Mouse (Mus musculus) neural tube, embryonic 10.5 days (tissue): ENCODE measurements around the gene Nyap1.

Experiments used
- DNase-seq: peaks from one replicate; pipeline ENCODE4 v3.0.0-alpha.2; 2017; ENCODE audit warnings: low spot score; ENCODE audit errors: extremely low spot score

The Nyap1 gene

DNA sequence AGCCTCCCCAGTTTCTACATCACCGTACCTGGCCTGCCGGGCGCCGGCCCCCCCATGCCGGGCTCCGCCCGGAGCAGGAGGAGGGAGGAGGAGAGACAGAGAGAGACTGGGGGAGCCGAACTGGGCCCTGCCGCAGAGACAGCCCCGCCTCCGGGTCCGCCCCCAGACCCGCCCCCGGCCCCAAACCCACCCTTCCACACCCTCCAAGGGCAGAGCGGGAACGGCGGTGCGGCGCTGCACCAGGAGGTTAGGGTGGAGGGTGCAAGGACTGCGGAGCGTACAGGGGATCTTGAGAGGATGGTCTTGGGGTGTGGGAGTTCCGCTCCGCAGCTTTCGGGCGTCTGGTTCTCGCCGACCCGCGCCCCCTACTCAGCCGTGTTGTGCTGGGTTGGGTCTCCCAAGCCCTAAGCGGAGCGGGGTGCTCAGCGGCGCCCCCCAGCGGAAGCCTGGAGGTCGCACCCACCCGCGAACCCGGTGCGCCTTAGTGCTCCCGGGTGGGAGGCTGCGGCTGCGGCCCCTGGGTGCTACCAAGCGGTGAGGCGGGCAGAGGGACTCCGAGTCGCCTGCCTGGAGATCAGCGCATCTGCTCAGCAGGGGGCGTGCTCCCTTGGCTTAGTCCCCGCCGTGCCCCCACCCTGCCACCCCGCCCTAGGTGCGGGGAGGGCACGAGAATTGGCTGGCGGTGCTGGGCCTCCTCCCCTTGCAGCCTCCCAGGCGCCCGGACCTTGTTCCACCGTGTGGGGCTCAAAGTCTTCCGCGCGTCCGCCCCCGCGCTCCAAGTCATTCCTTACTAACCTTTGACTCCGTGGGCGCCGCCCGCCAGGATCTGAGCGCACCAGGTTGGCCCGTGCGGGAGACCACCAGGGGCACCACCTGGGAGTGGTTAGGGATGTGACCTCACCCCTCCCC, at the start of gene Nyap1:
Gene Nyap1 (minus strand): TSS at position 585 of the 909 bp plus-strand sequence.
- DNase-seq: peak; percentile 89

DNA sequence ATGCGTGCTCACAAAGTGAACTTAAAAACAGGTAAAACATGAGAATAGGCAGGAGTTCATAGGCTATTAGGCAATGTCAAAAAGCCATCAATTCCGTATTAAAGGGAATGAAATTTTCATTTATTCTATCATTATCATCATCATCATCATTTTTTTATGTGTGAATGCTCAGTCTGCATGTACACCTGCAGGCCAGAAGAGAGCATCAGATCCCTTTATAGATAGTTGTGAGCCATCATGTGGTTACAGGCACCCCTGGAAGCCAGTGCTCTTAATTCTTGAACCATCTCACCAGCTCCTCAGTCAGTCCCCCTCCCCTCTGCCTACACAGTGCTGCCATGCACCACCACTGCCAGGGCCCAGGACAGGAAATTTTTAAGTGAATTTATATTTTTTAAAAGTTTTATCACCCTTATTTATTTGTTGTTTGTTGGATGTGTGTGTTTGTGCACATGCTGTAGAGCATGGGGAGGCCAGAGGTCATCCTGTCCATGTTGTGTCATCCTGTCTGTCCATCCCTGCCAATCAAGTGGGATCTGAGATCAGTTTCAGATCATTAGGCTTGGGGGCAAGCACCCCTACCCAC, 47.6 kb upstream of the Nyap1 start:
- DNase-seq: no peak

DNA sequence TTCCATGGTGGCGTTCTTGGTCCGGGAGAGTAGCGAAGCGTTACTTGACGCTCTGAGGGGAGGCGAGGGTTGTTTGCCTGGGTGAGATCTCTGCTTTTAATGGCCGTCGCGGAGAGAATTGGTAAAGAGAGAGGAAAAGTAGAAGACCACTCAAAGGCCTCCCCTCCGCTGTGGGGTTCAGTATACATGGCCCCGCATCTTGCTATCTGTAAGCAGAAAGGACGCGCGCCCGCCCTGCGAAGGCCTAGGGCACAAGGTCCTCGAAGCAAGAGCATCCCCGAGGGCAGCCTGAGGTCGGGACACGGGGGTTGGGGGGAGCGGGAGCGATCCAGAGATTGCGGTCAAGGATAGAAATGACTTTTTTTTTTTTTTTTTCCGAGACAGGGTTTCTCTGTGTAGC, 46.8 kb upstream of the Nyap1 start:
- DNase-seq: no peak

DNA sequence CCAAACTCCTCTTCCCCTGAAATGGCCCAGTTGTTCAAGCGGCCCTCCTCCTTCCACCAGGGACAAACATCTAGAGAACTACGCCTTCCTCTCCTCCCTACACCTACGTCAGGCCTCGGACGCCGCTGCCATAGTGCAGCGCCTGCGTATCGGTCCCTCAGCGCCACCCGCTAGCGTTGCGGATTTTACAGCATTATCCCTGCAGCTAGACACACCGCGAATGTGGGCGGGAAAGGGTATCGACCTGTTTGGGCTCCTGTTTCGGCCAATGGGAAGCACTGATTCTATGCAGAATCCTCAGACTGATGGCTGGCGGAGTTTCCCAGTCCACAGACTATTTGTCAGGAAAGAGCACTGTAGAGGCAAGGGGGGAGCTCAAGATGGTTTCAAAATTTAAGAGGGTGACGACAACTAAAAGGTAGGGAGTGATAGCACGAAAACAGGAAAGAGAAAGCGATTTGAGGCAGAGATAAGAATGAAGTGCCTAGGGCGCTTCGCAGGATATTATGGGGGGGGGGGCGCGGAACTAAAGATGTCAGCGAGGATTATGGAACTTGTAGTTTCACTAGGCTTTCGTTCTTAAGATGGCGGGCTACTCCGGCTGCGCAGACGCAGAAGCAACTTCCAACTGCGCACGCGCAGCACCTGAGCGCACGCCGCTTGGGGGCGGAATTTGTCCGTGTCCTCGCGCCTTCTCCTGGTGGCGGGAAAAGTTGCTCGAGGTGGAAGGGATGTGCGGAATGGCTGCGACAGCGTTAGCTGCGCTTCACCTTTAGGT, 45.9 kb upstream of the Nyap1 start, which contains the start of the genes Mepce and Zcwpw1:
Gene Mepce (minus strand): TSS at position 505 of the 778 bp plus-strand sequence.
Gene Zcwpw1 (plus strand): TSS at position 648 of the 778 bp plus-strand sequence.
- peak; percentile 96 for DNase-seq

DNA sequence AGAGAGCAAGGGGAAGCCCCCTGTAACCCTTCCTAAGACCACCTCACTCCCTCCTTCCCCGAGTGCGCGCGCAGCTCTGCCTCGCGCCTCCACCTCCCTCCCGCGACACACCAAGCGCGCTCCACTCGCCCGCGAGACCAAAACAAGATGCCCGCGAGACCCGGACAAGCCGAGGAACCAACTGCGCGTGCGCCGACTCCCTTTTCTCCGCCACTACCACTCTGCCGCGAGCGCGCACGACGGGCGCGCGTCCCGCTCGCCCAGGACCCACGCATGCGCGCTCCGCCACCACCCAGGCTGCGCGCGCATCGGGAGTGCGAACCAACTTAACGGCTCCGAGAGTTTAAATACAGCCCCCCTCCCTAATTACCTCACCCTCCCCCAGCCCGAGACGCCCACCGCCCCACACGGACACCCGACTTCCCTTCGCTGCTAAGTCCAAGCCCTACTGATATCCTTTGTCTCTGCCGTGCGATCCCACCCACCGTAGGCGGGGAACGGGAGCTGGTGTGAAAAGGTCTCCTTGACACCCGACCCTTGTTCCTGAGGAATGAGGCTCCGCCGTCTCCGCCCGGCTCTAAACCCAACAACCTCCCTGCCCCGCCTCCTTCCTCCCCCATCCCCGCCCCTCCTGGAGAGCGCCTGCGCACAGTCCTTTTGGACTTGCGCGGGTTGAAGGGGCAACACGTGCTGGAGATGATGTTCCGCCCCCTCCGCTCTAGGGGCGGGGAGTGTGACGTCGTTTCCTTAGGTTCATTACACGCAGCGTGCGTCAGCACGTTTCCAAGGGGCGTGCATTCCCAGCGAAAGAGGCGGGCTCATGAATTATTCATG, 44.9 kb upstream of the Nyap1 start:
- peak; percentile 99 for DNase-seq

DNA sequence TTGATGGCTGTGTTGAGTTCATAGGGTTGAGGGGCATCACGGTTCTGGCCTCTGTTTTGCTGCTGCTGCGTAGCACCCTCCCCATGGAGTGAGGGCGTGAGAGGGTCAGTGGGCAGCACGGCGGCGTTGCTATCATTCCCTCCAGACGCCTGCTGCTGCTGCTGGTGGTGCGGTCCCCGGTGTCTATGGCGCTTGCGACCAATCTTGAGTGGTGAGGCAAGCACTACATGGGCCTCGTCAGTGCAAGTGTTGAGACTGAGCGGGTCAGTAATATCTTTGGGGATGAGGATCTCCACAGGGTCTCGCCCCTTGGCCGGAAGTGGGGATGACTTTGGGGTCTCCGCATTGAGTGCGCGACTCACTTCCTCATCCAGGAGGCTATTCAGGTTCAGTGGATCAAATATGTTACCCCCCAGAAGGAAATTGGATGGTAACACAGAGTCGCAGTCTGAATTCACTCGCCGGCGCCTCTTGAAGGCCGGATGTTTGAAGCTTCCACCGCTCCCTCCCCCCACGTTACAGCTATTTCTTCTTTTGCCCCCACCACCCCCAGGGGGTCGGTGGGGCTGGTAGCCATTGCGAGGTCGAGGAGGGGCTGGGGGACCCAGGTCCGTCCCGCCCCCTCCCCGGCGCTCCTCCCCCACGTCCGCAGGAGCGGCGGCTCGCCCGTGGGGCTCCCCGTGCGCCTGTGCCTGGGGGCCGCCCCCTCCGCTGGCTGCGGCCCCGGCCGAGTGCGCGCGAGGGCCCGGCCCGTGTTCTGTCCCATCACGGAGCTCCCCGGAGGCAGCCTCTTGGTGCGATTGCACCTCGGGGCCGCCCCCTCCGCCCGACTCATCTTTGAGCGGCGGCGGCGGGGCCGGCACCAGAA, 44.0 kb upstream of the Nyap1 start:
- DNase-seq: peak; percentile 35

DNA sequence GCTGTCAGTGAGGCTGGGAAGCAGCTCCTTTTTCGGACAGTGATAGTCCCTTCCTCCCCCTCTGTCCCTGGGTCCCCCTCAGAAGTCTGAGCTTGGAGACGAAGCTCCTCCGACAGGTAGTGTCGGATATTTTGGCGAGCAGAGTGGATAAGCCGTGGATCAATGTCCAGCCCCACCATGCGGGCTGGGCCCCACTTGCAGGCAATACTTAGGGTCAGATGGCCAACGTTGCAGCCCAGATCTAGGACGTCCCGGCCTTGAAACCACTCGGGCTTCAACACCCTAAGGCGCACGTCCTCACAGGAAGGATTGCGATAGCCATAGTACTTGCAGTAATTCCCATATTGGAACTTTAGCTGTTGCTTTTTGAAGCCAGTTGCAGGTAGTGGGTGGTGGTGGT, 43.1 kb upstream of the Nyap1 start:
- no peak for DNase-seq

DNA sequence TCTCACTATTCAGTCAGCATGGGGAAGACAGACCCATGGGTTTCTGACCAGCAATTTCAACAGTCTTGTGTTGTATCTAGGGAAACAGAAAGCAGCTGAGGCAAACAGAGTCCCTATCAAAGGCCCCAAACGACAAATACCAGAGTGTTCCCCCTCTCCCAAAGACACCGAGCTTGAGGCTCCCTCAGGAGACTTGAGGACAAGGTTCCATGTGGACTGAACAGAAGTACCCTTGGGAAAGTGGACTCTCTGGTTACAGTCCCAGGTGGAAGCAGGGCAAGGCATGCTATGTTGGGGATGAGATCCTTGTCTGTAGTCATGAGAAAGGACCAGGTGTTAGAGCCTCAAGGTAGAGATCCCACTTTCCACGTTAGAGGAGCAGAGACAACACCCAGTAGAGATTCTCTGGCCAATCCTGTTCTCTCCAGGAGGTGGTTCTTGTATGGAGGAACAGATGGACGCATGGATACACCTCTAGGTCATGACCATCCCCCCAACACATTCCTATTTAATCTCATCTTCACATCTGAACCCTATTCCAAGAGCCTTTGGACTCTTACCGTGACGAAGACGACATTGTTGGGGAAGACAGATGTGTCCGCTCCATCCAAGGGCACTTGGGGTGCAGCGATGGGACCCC, 42.6 kb upstream of the Nyap1 start:
- no peak for DNase-seq

DNA sequence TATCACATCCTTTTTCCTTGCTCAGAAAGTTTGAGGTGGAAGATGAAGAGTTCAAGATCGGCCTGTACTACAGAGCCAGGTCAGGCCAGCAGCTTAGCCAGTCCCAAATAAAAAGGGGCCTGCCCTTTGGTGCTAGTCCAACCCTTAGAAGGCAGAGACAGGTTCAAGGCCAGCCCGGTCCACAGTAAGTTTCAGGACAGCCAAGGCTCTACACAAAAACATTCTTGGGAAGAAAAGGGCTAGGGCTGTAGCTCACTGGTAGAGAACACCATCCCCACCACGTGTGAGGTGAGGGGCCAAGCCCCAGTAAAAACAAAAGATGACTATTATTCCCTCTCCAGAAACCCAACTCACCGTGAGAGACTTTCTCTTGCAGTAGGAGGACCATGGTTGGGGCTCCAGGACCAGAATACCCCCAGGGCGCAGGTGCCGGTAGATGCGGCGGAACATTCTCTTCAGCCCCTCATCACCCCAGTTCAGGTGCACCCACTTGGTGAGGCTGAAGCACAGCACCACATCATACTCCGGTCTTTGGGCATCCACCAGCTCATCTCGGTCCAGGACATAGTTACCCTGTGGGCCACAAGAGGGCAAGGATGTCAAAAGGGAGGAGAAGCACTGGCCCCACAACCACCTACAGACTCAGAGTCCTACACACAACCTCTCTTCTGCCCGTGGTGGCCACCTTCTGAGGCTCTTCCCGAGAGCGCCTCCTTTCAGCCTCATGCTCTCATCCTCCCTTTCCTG, 41.5 kb upstream of the Nyap1 start:
- DNase-seq: no peak

DNA sequence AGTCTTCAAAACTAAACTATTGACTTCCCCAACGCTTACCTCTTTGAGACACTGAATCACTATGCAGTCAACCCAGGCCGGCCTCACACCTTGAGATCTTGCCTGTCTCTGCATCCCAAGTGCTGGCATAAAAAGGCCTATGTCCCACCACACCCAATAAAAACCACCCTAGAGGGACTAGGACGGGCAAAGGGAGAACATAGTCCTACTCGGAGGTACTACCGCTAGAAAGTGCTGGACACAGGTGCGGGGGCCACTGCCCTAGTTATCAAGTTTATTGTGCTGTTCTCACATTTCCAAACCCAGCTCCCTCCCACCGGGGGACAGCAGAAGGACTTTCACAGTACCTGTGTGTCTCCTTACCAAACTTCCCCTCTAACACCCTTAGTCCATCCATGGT, 40.3 kb upstream of the Nyap1 start:
- no peak for DNase-seq

DNA sequence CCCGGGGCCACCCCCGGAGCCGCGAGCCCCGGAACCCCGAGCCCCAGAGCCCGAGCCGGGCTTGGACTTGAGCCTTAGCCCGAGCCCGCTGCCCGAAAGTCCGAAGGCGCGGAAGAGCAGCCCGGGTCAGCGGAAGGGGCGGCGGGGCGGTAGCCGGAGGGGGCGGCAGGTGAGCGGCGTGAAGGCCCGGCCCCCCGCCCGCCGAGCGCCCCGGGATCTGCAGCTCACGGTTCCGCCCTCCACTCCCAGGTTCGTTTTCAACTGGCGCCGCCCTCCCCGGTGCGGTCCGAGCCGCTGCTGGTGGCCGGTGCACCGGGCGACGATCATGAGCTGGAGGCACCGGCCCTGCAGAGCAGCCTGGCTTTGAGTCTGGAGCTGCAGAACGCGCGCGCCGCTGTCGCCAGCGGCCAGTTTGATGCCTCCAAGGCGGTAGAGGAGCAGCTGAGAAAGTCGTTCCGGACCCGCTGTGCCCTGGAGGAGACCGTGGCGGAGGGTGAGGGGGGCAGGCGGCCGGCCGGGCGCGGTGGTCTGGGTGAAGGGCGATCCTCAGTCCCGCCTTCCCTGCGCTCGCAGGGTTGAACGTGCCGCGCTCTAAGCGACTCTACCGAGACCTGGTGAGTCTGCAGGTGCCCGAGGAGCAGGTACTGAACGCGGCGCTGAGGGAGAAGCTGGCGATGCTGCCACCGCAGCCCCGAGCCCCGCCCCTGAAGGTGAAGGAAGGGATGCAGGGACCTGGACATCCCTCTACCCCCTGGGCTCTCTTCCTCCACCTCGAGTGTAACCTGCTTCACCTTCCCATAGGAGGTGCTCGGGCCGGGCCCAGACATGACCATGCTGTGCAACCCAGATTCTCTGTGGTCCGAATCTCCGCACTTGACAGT, 37.9 kb upstream of the Nyap1 start:
- peak; percentile 59 for DNase-seq

DNA sequence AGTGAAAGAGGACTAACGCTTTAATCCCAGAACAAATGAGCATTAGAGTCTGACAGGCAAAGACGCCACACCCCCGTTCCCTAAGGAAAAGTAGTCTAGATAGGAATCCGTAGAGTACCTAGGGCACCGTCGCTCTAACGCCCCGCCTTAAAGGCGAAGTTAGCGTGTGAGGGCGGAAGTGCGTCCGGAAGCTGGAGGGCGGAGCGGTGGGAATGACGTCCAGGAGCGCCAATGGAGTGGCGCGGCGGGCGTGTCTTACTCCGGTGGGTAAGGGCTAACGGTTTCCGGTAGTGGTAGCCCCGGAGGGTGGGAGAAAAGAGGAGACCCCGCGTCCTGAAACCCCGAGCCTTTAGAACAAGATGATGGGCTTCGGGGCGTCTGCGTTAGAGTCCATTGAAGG, 37.2 kb upstream of the Nyap1 start, which contains the start of gene Ppp1r35:
Gene Ppp1r35 (plus strand): TSS at position 215 of the 400 bp plus-strand sequence.
- peak; percentile 96 for DNase-seq

DNA sequence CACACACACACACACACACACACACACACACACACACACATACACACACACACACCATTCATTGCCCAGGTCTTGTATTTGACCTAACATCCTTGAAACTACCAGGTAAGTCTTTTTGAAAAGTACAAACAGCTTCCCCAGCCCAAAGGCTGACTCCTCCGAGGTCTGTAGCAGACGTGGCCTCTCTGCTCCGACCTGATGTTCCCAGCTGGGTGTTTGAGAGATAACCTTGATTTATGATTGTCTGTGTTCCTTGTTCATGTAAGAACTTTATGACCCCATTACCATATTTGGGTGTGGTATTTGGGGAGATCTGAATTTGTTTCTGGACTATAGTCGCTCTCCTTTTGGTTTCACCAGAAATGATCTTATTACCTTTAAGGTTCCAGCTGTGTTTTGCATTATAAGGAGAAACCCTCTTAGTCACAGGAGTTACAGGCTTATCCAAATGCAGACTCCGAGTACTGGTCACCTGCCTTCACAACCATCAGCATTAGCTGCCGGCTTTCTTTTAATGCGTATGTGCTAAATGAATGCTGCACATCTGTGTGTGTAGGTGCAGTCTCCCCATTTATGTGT, 35.9 kb upstream of the Nyap1 start:
- DNase-seq: no peak

DNA sequence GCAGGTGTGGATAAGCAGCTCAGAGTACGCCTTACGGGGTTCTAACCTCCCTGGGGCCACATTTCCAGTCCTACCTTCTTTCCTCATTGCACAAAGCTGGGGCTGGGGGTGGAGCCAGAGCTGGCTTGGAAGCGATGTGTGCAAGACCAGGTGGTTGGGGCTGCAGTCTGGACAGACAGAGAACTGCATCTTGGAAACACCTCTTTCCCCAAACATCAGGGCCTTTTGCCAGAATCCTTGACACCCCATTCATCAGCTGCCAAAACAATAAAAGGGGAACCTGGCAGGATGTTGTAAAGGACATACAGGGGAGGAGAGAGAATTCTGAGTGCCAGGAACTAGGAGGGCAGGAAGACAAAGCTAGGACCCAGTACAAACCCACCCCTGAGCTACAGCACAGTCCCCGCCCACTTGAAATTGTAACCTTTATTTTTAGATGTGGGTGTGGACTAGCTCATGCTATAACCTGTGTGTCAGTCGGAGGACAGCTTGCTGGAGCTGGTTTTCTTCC, 35.1 kb upstream of the Nyap1 start:
- DNase-seq: no peak

DNA sequence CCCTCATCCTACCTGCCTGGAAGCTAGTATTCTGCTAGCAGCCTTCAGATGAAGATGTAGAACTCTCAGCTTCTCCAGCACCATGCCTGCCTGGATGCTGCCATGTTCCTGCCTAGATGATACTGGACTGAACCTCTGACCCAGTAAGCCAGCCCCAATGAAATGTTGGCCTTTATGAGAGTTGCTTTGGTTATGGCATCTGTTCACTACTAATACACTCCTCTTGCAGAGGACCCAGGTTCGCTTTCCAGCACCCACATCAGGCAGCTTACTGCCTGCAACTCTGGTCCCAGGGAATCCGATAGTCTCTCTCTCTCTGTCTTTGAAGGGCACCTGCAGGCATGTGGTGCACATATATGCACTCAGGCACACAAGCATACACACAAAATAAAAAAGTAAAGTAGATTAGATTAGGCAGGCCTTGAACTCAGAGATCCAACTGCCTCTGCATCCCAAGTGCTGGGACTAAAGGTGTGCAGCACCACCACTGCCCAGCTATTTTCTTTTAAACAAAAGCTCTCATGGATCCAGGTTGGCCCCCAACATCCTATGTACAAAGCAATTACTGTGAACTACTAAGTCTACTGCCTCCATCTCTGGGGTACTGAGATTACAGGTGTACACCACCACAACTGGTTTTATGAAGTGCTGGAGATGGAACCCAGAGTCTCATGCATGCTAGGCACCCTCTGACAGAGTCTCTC, 34.3 kb upstream of the Nyap1 start:
- no peak for DNase-seq

DNA sequence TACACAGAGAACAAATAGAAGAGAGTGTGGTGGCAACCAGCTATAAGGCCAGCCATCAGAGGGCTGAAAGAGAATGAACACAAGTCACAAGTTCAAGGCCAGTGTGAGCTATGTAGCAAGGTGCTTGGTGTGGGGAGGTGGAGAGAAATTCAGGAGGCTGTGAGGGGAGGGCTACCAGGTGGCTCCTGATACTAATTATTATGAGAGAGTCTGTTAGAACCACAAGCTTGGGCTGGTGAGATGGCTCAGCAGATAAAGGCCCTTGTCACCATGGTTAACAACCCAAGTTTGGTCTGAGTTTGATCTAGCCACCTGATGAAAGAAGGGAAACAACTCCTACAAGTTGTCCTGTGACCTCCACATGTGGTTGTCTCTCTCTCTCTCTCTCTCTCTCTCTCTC, 31.3 kb upstream of the Nyap1 start:
- DNase-seq: no peak

DNA sequence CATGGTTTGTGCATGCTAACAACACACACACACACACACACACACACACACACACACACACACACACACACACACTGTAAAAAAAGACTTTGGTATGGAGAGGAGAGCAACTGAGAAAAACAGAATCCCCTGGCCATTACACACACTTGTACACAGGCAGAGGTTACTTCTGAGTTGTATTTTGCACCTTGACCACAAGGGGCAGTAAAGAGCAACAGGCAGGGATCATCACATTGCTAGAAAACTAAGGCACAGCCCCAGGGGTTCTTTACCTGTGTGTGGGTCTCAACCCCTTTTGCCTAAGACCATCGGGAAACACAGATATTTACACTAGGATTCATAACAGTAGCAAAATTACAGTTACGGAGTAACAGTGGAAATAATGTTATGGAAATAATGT, 29.3 kb upstream of the Nyap1 start:
- peak; percentile 45 for DNase-seq
